Mouse (Mus musculus): ENCODE results near the gene Gm9936. TPM values are rescaled to one million over a fixed set of nuclear protein-coding genes. Genes with fewer than 3 reads are reported as not detected.
A peak's percentile ranks its signal among the peaks of the same experiment; 100 is the strongest.
"Not testable (repeated sequence)": the region's sequence is repeated elsewhere in the genome, so short reads cannot be mapped to it uniquely, and the experiment has no call there.

The Gm9936 gene
- polyA plus RNA-seq, 1 experiment from 2014 or later, result 0.10 TPM

DNA sequence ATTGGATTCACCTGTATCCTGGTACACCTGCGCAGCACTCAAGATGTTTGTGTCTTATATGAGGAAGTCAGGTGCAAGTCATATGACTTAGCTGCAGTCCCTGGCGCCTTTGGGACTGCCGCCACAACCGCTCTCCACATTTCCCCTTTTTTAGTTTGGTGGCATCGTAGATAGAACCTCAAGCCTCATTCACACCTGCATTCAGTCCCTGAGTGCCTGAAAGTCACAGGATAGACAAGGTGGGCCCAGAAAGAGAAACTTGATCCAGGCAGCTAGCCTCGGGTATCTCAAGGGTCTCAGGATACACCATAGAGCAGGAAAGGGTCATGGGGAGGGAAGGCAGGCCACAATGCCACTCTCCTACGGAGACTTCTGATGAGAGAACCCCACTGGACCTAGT, 23.8 kb upstream of the Gm9936 start:
- not testable (repeated sequence) for H3K27ac ChIP-seq (ENCODE audit: low read length); H3K4me2 ChIP-seq (ENCODE audit: low read depth, low read length); H3K4me3 ChIP-seq (ENCODE audit: low read length); H3K4me1 ChIP-seq (ENCODE audit: control insufficient read depth, insufficient read depth, low read length); H3K27me3 ChIP-seq (replicated peaks; ENCODE audit: control insufficient read depth, insufficient read depth, low read length); H3K9me3 ChIP-seq (ENCODE audit: control insufficient read depth, low read length); ATAC-seq; H3K36me3 ChIP-seq (ENCODE audit: control insufficient read depth, insufficient read depth, low read length); H3K9ac ChIP-seq (ENCODE audit: low read depth, low read length)
- 79% methylated on average over 6 of the region's 7 CpGs for WGBS

DNA sequence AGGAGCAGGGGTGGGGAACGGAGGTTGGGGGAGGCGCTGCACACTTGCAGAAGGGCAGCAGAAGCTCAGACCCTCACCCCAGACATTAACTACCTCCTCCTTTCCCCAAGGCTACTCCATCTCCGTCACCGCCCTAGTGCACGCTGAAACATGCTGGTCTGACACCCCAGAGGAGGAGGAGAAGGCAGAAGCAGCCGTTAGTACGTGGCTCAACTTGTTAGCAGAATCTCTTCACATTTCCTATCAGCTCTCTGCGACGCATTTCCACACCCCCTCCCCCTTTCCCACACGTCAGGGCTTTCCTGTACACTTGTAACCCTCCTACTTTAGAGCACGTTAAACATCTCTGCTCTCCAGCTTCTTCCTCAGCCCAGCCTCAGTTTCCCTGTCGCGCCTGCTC, 20.9 kb upstream of the Gm9936 start:
- Histone ChIP-seq H3K27ac (ENCODE audit: low read length) (no peak overlapping the region), H3K4me1 (ENCODE audit: control insufficient read depth, insufficient read depth, low read length) (no peaks in the 10 kb centered on the region), H3K4me3 (ENCODE audit: low read length) (no peak overlapping the region), H3K9ac (ENCODE audit: low read depth, low read length) (no peak overlapping the region), H3K36me3 (ENCODE audit: control insufficient read depth, insufficient read depth, low read length) (no peaks in the 10 kb centered on the region), H3K4me2 (ENCODE audit: low read depth, low read length) (no peak overlapping the region), H3K27me3 (replicated peaks; ENCODE audit: control insufficient read depth, insufficient read depth, low read length) (no peaks in the 10 kb centered on the region), H3K9me3 (ENCODE audit: control insufficient read depth, low read length) (no peaks in the 10 kb centered on the region)
- 48% methylated on average over 13 of the region's 13 CpGs for WGBS
- ATAC-seq, result no peak

DNA sequence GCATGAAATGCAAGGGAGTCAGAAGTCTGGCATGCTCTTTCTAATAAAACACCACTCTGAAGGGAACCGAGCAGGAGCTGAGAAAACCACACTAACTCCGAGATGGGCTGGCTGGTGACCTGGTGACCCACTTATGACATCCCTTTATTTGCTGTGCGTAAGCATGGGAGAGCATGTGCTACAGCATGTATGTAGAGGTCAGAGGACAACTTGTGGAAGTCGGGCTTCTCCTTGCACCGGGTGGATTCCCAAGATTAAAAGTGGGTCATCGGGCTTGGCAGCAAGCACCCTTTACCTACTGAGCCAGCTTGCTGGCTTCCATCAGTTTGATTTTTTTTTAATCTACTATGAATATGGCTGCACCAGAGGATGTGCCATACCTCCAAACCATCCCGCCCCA, 19.0 kb upstream of the Gm9936 start:
- no peak overlapping the region for H3K4me2 ChIP-seq (ENCODE audit: low read depth, low read length)
- no peaks in the 10 kb centered on the region; the same call in 1 of the 2 replicates for H3K27me3 ChIP-seq (replicated peaks; ENCODE audit: control insufficient read depth, insufficient read depth, low read length)
- H3K9ac ChIP-seq (ENCODE audit: low read depth, low read length), result no peak overlapping the region
- no peaks in the 10 kb centered on the region for H3K9me3 ChIP-seq (ENCODE audit: control insufficient read depth, low read length)
- 60% methylated on average over 7 of the region's 7 CpGs for WGBS
- no peak for ATAC-seq
- H3K4me1 ChIP-seq (ENCODE audit: control insufficient read depth, insufficient read depth, low read length), result no peaks in the 10 kb centered on the region
- no peak overlapping the region for H3K27ac ChIP-seq (ENCODE audit: low read length)
- H3K36me3 ChIP-seq (ENCODE audit: control insufficient read depth, insufficient read depth, low read length), result no peaks in the 10 kb centered on the region
- H3K4me3 ChIP-seq (ENCODE audit: low read length), result no peak overlapping the region

DNA sequence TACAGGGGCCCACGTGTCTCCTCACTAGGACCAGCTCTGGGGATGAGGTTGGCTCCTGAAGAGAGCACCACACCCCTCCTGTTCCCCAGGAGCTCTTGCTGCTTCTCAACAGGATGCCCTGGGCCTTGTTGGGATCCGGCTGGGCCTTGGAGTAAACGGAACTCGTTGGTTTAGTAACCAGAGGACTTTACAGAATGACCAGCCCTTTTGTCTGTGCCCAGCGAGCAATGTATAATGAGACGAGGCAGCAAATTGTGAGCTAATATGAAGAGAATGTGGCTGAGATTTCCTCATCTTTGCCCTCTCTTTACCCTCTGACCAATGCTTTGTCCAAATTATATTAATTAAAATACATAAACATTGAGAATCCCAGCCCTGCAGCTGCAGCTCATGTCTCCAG, 17.8 kb upstream of the Gm9936 start:
- Histone ChIP-seq H3K27me3 (replicated peaks; ENCODE audit: control insufficient read depth, insufficient read depth, low read length) (peaks cover 2% of the 10 kb centered on the region; the same call in 1 of the 2 replicates), H3K4me3 (ENCODE audit: low read length) (no peak overlapping the region), H3K4me1 (ENCODE audit: control insufficient read depth, insufficient read depth, low read length) (no peaks in the 10 kb centered on the region), H3K9me3 (ENCODE audit: control insufficient read depth, low read length) (no peaks in the 10 kb centered on the region), H3K36me3 (ENCODE audit: control insufficient read depth, insufficient read depth, low read length) (no peaks in the 10 kb centered on the region), H3K27ac (ENCODE audit: low read length) (no peak overlapping the region), H3K9ac (ENCODE audit: low read depth, low read length) (no peak overlapping the region), H3K4me2 (ENCODE audit: low read depth, low read length) (no peak overlapping the region)
- ATAC-seq, result no peak
- WGBS, result 55% methylated on average over 6 of the region's 6 CpGs

DNA sequence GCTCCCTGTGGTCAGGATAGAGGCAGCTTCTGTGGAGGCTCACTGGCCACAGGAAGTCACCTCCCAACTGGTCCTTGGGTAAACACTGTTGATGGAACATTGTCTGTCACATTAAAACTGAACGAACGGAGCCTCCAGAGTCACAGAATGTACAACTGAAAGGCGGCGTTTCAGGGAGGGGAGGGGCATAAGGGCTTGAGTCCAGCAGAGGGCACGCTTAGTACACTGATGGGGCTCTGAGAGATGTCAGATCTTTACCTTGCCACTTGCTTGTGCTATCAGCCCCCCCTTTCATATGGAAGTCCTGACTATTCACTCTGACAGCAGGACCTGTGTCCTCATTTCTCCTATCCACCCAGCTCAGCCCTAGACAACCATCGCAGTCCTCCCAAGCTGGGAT, 17.4 kb upstream of the Gm9936 start:
- Histone ChIP-seq H3K27ac (ENCODE audit: low read length) (no peak overlapping the region), H3K36me3 (ENCODE audit: control insufficient read depth, insufficient read depth, low read length) (no peaks in the 10 kb centered on the region), H3K27me3 (replicated peaks; ENCODE audit: control insufficient read depth, insufficient read depth, low read length) (peaks cover 2% of the 10 kb centered on the region; the same call in 1 of the 2 replicates), H3K9me3 (ENCODE audit: control insufficient read depth, low read length) (no peaks in the 10 kb centered on the region), H3K4me1 (ENCODE audit: control insufficient read depth, insufficient read depth, low read length) (no peaks in the 10 kb centered on the region), H3K4me3 (ENCODE audit: low read length) (no peak overlapping the region), H3K4me2 (ENCODE audit: low read depth, low read length) (peak overlapping the region; percentile 30; the same call in 1 of the 2 replicates), H3K9ac (ENCODE audit: low read depth, low read length) (no peak overlapping the region)
- WGBS, result 50% methylated on average over 6 of the region's 6 CpGs
- 0 out of 2 replicates have a peak, but pooled peaks have one; percentile 48 for ATAC-seq

DNA sequence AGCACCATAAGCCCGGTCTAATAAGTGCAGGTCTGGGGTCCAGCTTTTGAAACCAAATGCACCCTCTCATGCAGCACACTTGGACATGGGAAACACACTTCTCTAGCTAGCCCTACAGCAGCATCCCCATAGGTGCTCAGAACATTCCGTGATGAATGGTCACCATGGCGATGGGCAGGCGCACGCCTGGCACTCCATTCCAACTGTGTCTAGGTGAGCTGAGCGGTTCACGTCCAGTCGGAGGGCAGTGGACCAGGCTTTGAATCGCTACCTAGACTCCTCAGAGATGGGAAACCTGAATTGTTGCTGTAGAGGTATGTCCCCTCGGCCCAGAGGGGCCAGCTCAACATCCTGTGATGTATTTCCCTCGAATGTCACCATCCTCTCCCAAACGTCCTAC, 6.8 kb upstream of the Gm9936 start:
- no peak overlapping the region for H3K4me3 ChIP-seq (ENCODE audit: low read length)
- 90% methylated on average over 12 of the region's 12 CpGs for WGBS
- H3K4me2 ChIP-seq (ENCODE audit: low read depth, low read length), result no peak overlapping the region
- ATAC-seq, result no peak
- no peaks in the 10 kb centered on the region for H3K36me3 ChIP-seq (ENCODE audit: control insufficient read depth, insufficient read depth, low read length)
- no peak overlapping the region for H3K9ac ChIP-seq (ENCODE audit: low read depth, low read length)
- H3K4me1 ChIP-seq (ENCODE audit: control insufficient read depth, insufficient read depth, low read length), result no peaks in the 10 kb centered on the region
- no peaks in the 10 kb centered on the region for H3K27me3 ChIP-seq (replicated peaks; ENCODE audit: control insufficient read depth, insufficient read depth, low read length)
- peaks cover 11% of the 10 kb centered on the region for H3K9me3 ChIP-seq (ENCODE audit: control insufficient read depth, low read length)
- no peak overlapping the region for H3K27ac ChIP-seq (ENCODE audit: low read length)

DNA sequence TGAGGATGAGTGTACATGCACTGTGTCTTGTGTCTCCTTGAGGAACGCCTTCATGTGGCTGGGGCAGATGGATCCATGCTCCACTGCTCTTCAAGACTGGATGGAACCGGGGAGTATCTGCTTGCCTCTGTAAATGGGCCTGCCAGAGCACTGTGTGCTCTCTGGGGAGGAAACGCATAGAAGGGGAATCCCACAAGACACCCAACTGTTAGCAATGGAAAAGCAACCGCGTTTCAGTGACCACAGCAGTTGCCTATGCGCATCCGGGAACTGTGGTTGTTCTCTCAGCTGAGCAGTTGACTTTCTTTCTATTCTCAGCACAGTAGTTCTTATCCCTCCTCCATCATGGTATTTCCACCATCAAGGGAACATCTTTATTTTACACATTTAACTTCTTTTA, 6.3 kb upstream of the Gm9936 start:
- Histone ChIP-seq H3K36me3 (ENCODE audit: control insufficient read depth, insufficient read depth, low read length) (no peaks in the 10 kb centered on the region), H3K9ac (ENCODE audit: low read depth, low read length) (no peak overlapping the region), H3K9me3 (ENCODE audit: control insufficient read depth, low read length) (peaks cover 11% of the 10 kb centered on the region), H3K4me3 (ENCODE audit: low read length) (no peak overlapping the region), H3K27me3 (replicated peaks; ENCODE audit: control insufficient read depth, insufficient read depth, low read length) (no peaks in the 10 kb centered on the region), H3K4me1 (ENCODE audit: control insufficient read depth, insufficient read depth, low read length) (no peaks in the 10 kb centered on the region), H3K4me2 (ENCODE audit: low read depth, low read length) (no peak overlapping the region), H3K27ac (ENCODE audit: low read length) (no peak overlapping the region)
- ATAC-seq, result no peak
- 75% methylated on average over 7 of the region's 7 CpGs for WGBS

DNA sequence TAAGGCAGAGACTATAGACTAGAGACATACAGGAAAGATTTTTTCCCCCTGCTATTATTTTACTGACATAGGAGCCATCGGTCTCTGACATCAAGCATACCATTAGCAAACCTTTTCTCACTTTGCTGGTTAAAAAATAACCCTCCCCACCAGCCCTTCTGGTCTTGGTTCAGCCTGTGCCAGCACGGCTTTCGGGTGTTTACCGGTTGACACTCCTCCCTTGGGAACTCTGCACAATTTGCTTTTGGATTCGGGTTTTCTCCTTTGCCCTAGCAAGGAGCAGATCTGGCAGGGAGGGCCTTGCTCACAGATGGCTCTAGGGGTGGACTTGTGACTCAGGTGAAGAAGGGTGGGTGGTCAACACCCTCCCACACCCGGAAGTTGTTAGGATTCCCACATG, 3.2 kb upstream of the Gm9936 start:
- Histone ChIP-seq H3K4me1 (ENCODE audit: control insufficient read depth, insufficient read depth, low read length) (no peaks in the 10 kb centered on the region), H3K36me3 (ENCODE audit: control insufficient read depth, insufficient read depth, low read length) (no peaks in the 10 kb centered on the region), H3K4me2 (ENCODE audit: low read depth, low read length) (no peak overlapping the region), H3K27me3 (replicated peaks; ENCODE audit: control insufficient read depth, insufficient read depth, low read length) (peaks cover 4% of the 10 kb centered on the region; the same call in 1 of the 2 replicates), H3K27ac (ENCODE audit: low read length) (no peak overlapping the region), H3K9me3 (ENCODE audit: control insufficient read depth, low read length) (no peaks in the 10 kb centered on the region), H3K9ac (ENCODE audit: low read depth, low read length) (no peak overlapping the region), H3K4me3 (ENCODE audit: low read length) (no peak overlapping the region)
- no peak for ATAC-seq
- 57% methylated on average over 6 of the region's 6 CpGs for WGBS

DNA sequence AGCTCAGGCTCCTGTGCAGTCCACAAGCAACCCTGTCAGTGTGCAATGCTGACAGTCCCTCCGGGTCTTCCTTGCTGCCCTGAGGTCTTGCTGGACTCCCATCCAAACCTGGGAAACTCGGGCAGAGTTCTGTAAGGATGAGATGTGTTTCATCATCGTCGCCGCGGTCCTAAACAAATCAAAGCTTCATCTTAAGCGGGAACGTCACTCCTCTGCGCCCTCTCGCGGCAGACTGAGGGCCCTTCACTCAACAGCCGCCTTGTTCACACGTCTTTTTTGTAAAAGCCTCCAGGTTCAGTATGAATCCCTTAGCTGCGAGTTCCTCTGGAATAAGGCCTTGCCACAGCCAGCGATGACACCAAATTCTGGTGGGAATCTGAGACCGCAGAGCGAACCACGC, 771 bp upstream of the Gm9936 start:
- Histone ChIP-seq H3K4me2 (ENCODE audit: low read depth, low read length) (peak overlapping the region; percentile 32), H3K27me3 (replicated peaks; ENCODE audit: control insufficient read depth, insufficient read depth, low read length) (peaks cover 4% of the 10 kb centered on the region; the same call in 1 of the 2 replicates), H3K4me1 (ENCODE audit: control insufficient read depth, insufficient read depth, low read length) (peaks cover 2% of the 10 kb centered on the region; the same call in 1 of the 2 replicates), H3K9ac (ENCODE audit: low read depth, low read length) (0 out of 2 replicates have a peak overlapping the region, but pooled peaks have one; percentile 25), H3K4me3 (ENCODE audit: low read length) (peak overlapping the region; percentile 23; the same call in 1 of the 2 replicates), H3K36me3 (ENCODE audit: control insufficient read depth, insufficient read depth, low read length) (no peaks in the 10 kb centered on the region), H3K9me3 (ENCODE audit: control insufficient read depth, low read length) (no peaks in the 10 kb centered on the region), H3K27ac (ENCODE audit: low read length) (no peak overlapping the region)
- ATAC-seq, result no peak
- 4% methylated on average over 18 of the region's 18 CpGs for WGBS

DNA sequence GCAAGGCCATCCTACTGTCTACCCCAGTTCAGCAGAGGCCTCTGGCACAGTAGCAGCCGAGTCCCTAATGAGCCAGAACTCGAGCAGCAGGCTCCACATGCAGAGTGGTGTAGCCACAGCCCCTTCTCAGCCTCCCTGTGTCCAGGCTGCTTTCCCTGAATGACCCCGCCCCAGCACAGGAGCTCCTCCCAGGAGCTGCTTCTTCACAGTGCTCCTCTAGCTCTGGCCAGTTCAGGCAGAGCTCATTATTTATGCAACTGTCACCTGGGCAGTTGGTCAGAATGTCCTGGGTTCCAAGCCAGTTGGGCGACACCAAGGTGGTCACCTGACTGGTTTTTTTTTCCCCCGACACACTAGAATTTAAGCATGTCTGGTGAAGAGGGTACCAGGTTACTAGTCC, 5.1 kb downstream of the Gm9936 start, which contains the start of gene 4930519G04Rik:
TSS of gene 4930519G04Rik (plus strand) at position 301 of the 400 bp plus-strand sequence.
- not testable (repeated sequence) for H3K4me1 ChIP-seq (ENCODE audit: control insufficient read depth, insufficient read depth, low read length); ATAC-seq; H3K9ac ChIP-seq (ENCODE audit: low read depth, low read length); H3K27me3 ChIP-seq (replicated peaks; ENCODE audit: control insufficient read depth, insufficient read depth, low read length); H3K9me3 ChIP-seq (ENCODE audit: control insufficient read depth, low read length); H3K4me3 ChIP-seq (ENCODE audit: low read length); H3K27ac ChIP-seq (ENCODE audit: low read length); H3K36me3 ChIP-seq (ENCODE audit: control insufficient read depth, insufficient read depth, low read length); H3K4me2 ChIP-seq (ENCODE audit: low read depth, low read length)
- 75% methylated on average over 3 of the region's 5 CpGs for WGBS

All from intestine, embryonic 16.5 days (tissue).